Mouse (Mus musculus) ovary, adult 18-20 months (tissue): ENCODE measurements around the gene Hmgb1.
A peak's percentile ranks its signal among the peaks of the same experiment; 100 is the strongest.

Source experiments
- DNase-seq: peaks from one replicate; pipeline ENCODE4 v3.0.0; 2022; ENCODE audit warnings: low spot score, mixed read lengths

Hmgb1 gene

GRCm38 (mm10) chr5:149020681-149021062 lies 163.6 kb downstream of the Hmgb1 start:
- DNase-seq = no peak

- DNase-seq = no peak
These were observed 164.1 kb downstream of the Hmgb1 start for GRCm38 (mm10) chr5:149020059-149020680.

- DNase-seq = no peak
These were observed 166.4 kb downstream of the Hmgb1 start for GRCm38 (mm10) chr5:149017666-149018415.

GRCm38 (mm10) chr5:149017181-149017580 lies 167.1 kb downstream of the Hmgb1 start:
- DNase-seq = no peak

- no peak for DNase-seq
These were observed 168.0 kb downstream of the Hmgb1 start for GRCm38 (mm10) chr5:149016261-149016660.

GRCm38 (mm10) chr5:149015335-149016201 lies 168.7 kb downstream of the Hmgb1 start:
- no peak for DNase-seq

- no peak for DNase-seq
These were observed 169.6 kb downstream of the Hmgb1 start for GRCm38 (mm10) chr5:149014600-149015268.

- no peak for DNase-seq
These were observed 170.3 kb downstream of the Hmgb1 start for GRCm38 (mm10) chr5:149013817-149014508.

- DNase-seq = no peak
These were observed 175.2 kb downstream of the Hmgb1 start for GRCm38 (mm10) chr5:149009111-149009510.

GRCm38 (mm10) chr5:149007295-149007646 lies 177.0 kb downstream of the Hmgb1 start:
- DNase-seq = no peak

GRCm38 (mm10) chr5:149006362-149007294 lies 177.7 kb downstream of the Hmgb1 start:
- peak; percentile 95 for DNase-seq

- DNase-seq = no peak
These were observed 178.5 kb downstream of the Hmgb1 start for GRCm38 (mm10) chr5:149005701-149006361.

- no peak for DNase-seq
These were observed 179.2 kb downstream of the Hmgb1 start for GRCm38 (mm10) chr5:149005083-149005482.

GRCm38 (mm10) chr5:149003137-149003536 lies 181.2 kb downstream of the Hmgb1 start:
- no peak for DNase-seq

- DNase-seq = no peak
These were observed 181.5 kb downstream of the Hmgb1 start for GRCm38 (mm10) chr5:149002803-149003115.

- DNase-seq = no peak
These were observed 182.1 kb downstream of the Hmgb1 start for GRCm38 (mm10) chr5:149002034-149002802.

GRCm38 (mm10) chr5:148999802-149000201 lies 184.5 kb downstream of the Hmgb1 start:
- DNase-seq = no peak

- DNase-seq = no peak
These were observed 185.8 kb downstream of the Hmgb1 start for GRCm38 (mm10) chr5:148998512-148998911.

- no peak for DNase-seq
These were observed 187.6 kb downstream of the Hmgb1 start for GRCm38 (mm10) chr5:148996709-148997037.
